Mouse (Mus musculus) midbrain, postnatal 0 days (tissue): ENCODE measurements around the gene Hist2h2ab. TPM values are rescaled to one million over a fixed set of nuclear protein-coding genes. Genes with fewer than 3 reads are reported as not detected.

ENCODE experiments used
- ATAC-seq: fragments of 200-750 bp; cut with Nextera tagmentation; 2 replicates; pipeline ENCODE4 v1.8.0; 2017; ENCODE audit warnings: moderate number of reproducible peaks, mild to moderate bottlenecking, moderate TSS enrichment, moderate library complexity; ENCODE audit not compliant: low FRiP score
- DNase-seq: peaks from one replicate; pipeline ENCODE4 v3.0.0-alpha.2; 2015; ENCODE audit warnings: low spot score
- H3K27ac ChIP-seq: fragments of 300-500 bp; sonication (generic); 2 replicates; pipeline ENCODE4 v1.5.1; 2014; ENCODE audit warnings: low read depth, mild to moderate bottlenecking, low read length, mixed read lengths
- H3K27me3 ChIP-seq: fragments of 300-500 bp; sonication (generic); 2 replicates; pipeline ENCODE4 v1.6.1; 2014; ENCODE audit warnings: low read length, control low read depth, mixed read lengths; ENCODE audit not compliant: insufficient read depth
- H3K36me3 ChIP-seq: fragments of 300-500 bp; sonication (generic); 2 replicates; pipeline ENCODE4 v1.6.1; 2014; ENCODE audit warnings: low read length, control low read depth, mixed read lengths; ENCODE audit not compliant: insufficient read depth
- H3K4me1 ChIP-seq: fragments of 300-500 bp; sonication (generic); 2 replicates; pipeline ENCODE4 v1.6.1; 2014; ENCODE audit warnings: mild to moderate bottlenecking, control low read depth, antibody characterized with exemption, low read length, mixed read lengths; ENCODE audit not compliant: insufficient read depth
- H3K4me2 ChIP-seq: fragments of 300-500 bp; sonication (generic); 2 replicates; pipeline ENCODE4 v1.6.1; 2014; ENCODE audit warnings: low read depth, mild to moderate bottlenecking, low read length, mixed read lengths; ENCODE audit not compliant: poor library complexity, severe bottlenecking
- H3K4me3 ChIP-seq: fragments of 300-500 bp; sonication (generic); 2 replicates; pipeline ENCODE4 v1.5.1; 2014; ENCODE audit warnings: low read depth, mild to moderate bottlenecking, low read length, moderate library complexity
- H3K9ac ChIP-seq: fragments of 300-500 bp; sonication (generic); replicated peaks from 2 replicates; pipeline ENCODE4 v1.6.1; 2014; ENCODE audit warnings: mild to moderate bottlenecking, low read length, moderate library complexity, mixed read lengths; ENCODE audit not compliant: poor library complexity, severe bottlenecking
- H3K9me3 ChIP-seq: fragments of 300-500 bp; sonication (generic); 2 replicates; pipeline ENCODE4 v1.6.1; 2016; ENCODE audit warnings: low read length, control low read depth
- CTCF ChIP-seq: IDR thresholded peaks from 2 replicates; pipeline ENCODE4 v1.5.1; 2016; ENCODE audit warnings: antibody characterized with exemption, mild to moderate bottlenecking
- WGBS: fragments of 180-500 bp; shearing (Covaris S2); extraction: QIAGEN DNeasy Blood & Tissue Kit; methylation state at CpG from one replicate; pipeline ENCODE4 v1.1.7; 2014; 5-methylcytosine and 5-hydroxymethylcytosine counted together
- polyA plus RNA-seq: library from polyadenylated mRNA; unstranded; fragments of >200 nt; fragmentation: Nextera tagmentation; extraction: Ambion mirVana; gene quantifications from 2 replicates; pipeline ENCODE4 v1.2.1, GENCODE M21; 2015
- total RNA-seq: library from RNA; depleted of rRNA; stranded (reverse); fragments of >200 nt; gene quantifications from 2 replicates; pipeline ENCODE4 v1.2.3, GENCODE M21; 2014

Gene Hist2h2ab
- total and polyA plus RNA-seq, 2 experiments from 2014 or later, result 144 TPM; not detected in 1

- H3K36me3 ChIP-seq, result no peaks in the 10 kb centered on the region
- H3K9me3 ChIP-seq, result no peaks in the 10 kb centered on the region
- H3K27me3 ChIP-seq, result no peaks in the 10 kb centered on the region
- WGBS, result 81% methylated on average over 2 of the region's 2 CpGs
- no peak overlapping the region for H3K9ac ChIP-seq
- no peak for TF ChIP-seq CTCF
- H3K4me1 ChIP-seq, result no peaks in the 10 kb centered on the region; the same call in 1 of the 2 replicates
- ATAC-seq (no peak), DNase-seq (no peak)
- H3K4me2 ChIP-seq, result no peak overlapping the region
- no peak overlapping the region for H3K27ac ChIP-seq
- no peak overlapping the region for H3K4me3 ChIP-seq
Observed at GRCm38 (mm10) chr3:96228828-96229227, 9.2 kb downstream of the Hist2h2ab start.

GRCm38 (mm10) chr3:96230404-96230803, 10.7 kb downstream of the Hist2h2ab start:
- ATAC-seq, result no peak
- H3K9ac ChIP-seq, result no peak overlapping the region
- H3K4me2 ChIP-seq, result no peak overlapping the region
- H3K4me1 ChIP-seq, result no peaks in the 10 kb centered on the region
- H3K4me3 ChIP-seq, result no peak overlapping the region
- H3K27ac ChIP-seq, result no peak overlapping the region
- H3K36me3 ChIP-seq, result no peaks in the 10 kb centered on the region
- no peaks in the 10 kb centered on the region for H3K9me3 ChIP-seq
- no peak for TF ChIP-seq CTCF
- no peaks in the 10 kb centered on the region for H3K27me3 ChIP-seq
- DNase-seq, result no peak
- WGBS, result 76% methylated on average over 2 of the region's 2 CpGs

GRCm38 (mm10) chr3:96230910-96231757, 11.5 kb downstream of the Hist2h2ab start:
- H3K4me1 ChIP-seq, result no peaks in the 10 kb centered on the region
- 74% methylated on average over 4 of the region's 4 CpGs for WGBS
- no peak for ATAC-seq

GRCm38 (mm10) chr3:96231758-96232120, 12.1 kb downstream of the Hist2h2ab start:
- Histone ChIP-seq H3K27me3 (no peaks in the 10 kb centered on the region), H3K9me3 (no peaks in the 10 kb centered on the region), H3K9ac (no peak overlapping the region), H3K4me3 (no peak overlapping the region), H3K4me2 (no peak overlapping the region), H3K27ac (no peak overlapping the region), H3K36me3 (no peaks in the 10 kb centered on the region), H3K4me1 (no peaks in the 10 kb centered on the region)
- ATAC-seq (no peak), DNase-seq (no peak)
- no peak for TF ChIP-seq CTCF
- WGBS, result 58% methylated on average over 2 of the region's 2 CpGs

More at GRCm38 (mm10) chr3:96230910-96231757, 11.5 kb downstream of the Hist2h2ab start:
- Histone ChIP-seq H3K9me3 (no peaks in the 10 kb centered on the region), H3K9ac (no peak overlapping the region), H3K36me3 (no peaks in the 10 kb centered on the region), H3K27ac (no peak overlapping the region), H3K4me3 (no peak overlapping the region), H3K4me2 (no peak overlapping the region), H3K27me3 (no peaks in the 10 kb centered on the region)
- no peak for TF ChIP-seq CTCF
- DNase-seq, result no peak

- no peak for TF ChIP-seq CTCF
- DNase-seq, result no peak
- Histone ChIP-seq H3K27me3 (no peaks in the 10 kb centered on the region), H3K4me1 (no peaks in the 10 kb centered on the region), H3K9me3 (no peaks in the 10 kb centered on the region), H3K4me2 (no peak overlapping the region), H3K27ac (no peak overlapping the region), H3K4me3 (no peak overlapping the region), H3K36me3 (no peaks in the 10 kb centered on the region), H3K9ac (no peak overlapping the region)
- ATAC-seq, result no peak
- WGBS, result 94% methylated on average over 2 of the region's 2 CpGs
Observed at GRCm38 (mm10) chr3:96234914-96235313, 15.2 kb downstream of the Hist2h2ab start.

- Histone ChIP-seq H3K4me2 (no peak overlapping the region), H3K36me3 (no peaks in the 10 kb centered on the region), H3K27me3 (no peaks in the 10 kb centered on the region), H3K27ac (no peak overlapping the region), H3K4me1 (no peaks in the 10 kb centered on the region), H3K9ac (no peak overlapping the region), H3K9me3 (no peaks in the 10 kb centered on the region), H3K4me3 (no peak overlapping the region)
- no peak for TF ChIP-seq CTCF
- DNase-seq (no peak), ATAC-seq (no peak)
- 62% methylated on average over 3 of the region's 3 CpGs for WGBS
Observed at GRCm38 (mm10) chr3:96235836-96236235, 16.2 kb downstream of the Hist2h2ab start.
